Comparison of ENCODE assay signal across 8 mouse cellular contexts in the genomic region with DNA sequence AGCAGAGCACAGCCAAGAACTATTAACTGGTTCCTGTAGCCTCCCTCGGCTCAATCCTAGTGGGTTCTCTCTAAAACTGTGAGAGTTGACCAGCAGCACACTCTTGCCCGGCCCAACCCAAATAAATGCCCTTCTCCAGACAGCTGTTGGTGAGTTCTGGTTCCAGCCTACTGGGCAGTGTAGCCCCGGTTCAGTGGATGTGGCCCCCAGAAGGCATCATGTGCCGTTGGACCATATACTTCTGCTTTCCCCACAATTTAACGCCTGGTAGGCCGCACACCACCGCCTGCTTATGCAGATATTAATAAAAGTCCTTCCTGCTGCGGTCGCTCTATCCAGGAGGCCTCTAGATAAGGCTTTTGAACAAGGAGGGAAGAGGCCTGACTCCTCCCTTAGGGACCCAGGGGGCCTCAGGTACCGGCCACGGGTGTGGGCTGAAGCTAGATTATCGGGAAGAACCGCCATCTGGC. TPM values are rescaled to one million over a fixed set of nuclear protein-coding genes. Genes with fewer than 3 reads are reported as not detected.
DNase-seq lines count a peak whose midpoint lies in the region; ATAC-seq and TF ChIP-seq lines count a peak whose summit lies in the region.

No protein-coding gene starts in this region.

- peak overlapping the region; percentile 68 for H3K4me3 ChIP-seq in heart, embryonic 15.5 days
- peak overlapping the region; percentile 44 for H3K4me3 ChIP-seq in C2C12 (ENCODE audit: insufficient read depth, poor library complexity, severe bottlenecking)
- peak overlapping the region; percentile 58 for H3K4me3 ChIP-seq in hindbrain, embryonic 10.5 days
- H3K4me3 ChIP-seq in liver, embryonic 15.5 days (replicated peaks): peak overlapping the region; percentile 79

- peaks cover 15% of the 10 kb centered on the region for H3K36me3 ChIP-seq in heart, embryonic 15.5 days
- H3K36me3 ChIP-seq in C2C12 (ENCODE audit: control insufficient read depth, insufficient read depth): peaks cover 3% of the 10 kb centered on the region
- H3K36me3 ChIP-seq in hindbrain, embryonic 10.5 days: no peaks in the 10 kb centered on the region
- peaks cover 63% of the 10 kb centered on the region for H3K36me3 ChIP-seq in liver, embryonic 15.5 days (replicated peaks)
- peaks cover 9% of the 10 kb centered on the region for H3K36me3 ChIP-seq in splenic B cell, adult 2 months (ENCODE audit: control insufficient read depth, insufficient read depth, low read length, poor library complexity, severe bottlenecking)

- H3K27me3 ChIP-seq in heart, embryonic 15.5 days: no peaks in the 10 kb centered on the region
- no peaks in the 10 kb centered on the region for H3K27me3 ChIP-seq in C2C12 (ENCODE audit: control insufficient read depth, insufficient read depth, insufficient read length)
- peaks cover 25% of the 10 kb centered on the region for H3K27me3 ChIP-seq in hindbrain, embryonic 10.5 days (ENCODE audit: insufficient read depth, poor library complexity, severe bottlenecking)
- no peaks in the 10 kb centered on the region for H3K27me3 ChIP-seq in liver, embryonic 15.5 days
- no peaks in the 10 kb centered on the region for H3K27me3 ChIP-seq in splenic B cell, adult 2 months (ENCODE audit: control insufficient read depth, insufficient read depth, low read length, poor library complexity, severe bottlenecking)

- peak overlapping the region; percentile 80 for H3K9ac ChIP-seq in heart, embryonic 15.5 days
- peak overlapping the region; percentile 92 for H3K9ac ChIP-seq in liver, embryonic 15.5 days

- peak overlapping the region; percentile 76 for H3ac ChIP-seq in C2C12 (ENCODE audit: control insufficient read depth, insufficient read length, low read depth)

- WGBS in heart, embryonic 15.5 days: 5% methylated on average over 13 of the region's 13 CpGs
- WGBS in hindbrain, embryonic 10.5 days: 34% methylated on average over 13 of the region's 13 CpGs
- 1% methylated on average over 13 of the region's 13 CpGs for WGBS in liver, embryonic 15.5 days (ENCODE audit: insufficient replicate concordance)

- intact Hi-C loops in heart, postnatal 36 days (cut with DNase I): no loop called here

- no peaks in the 10 kb centered on the region for H3K9me3 ChIP-seq in heart, embryonic 15.5 days (replicated peaks)
- H3K9me3 ChIP-seq in hindbrain, embryonic 10.5 days: no peaks in the 10 kb centered on the region
- H3K9me3 ChIP-seq in liver, embryonic 15.5 days (replicated peaks): no peaks in the 10 kb centered on the region

- ATAC-seq in heart, embryonic 15.5 days (replicated peaks; ENCODE audit: insufficient number of reproducible peaks, insufficient read depth, low FRiP score, low read depth): peak; percentile 44
- peak; percentile 34 for ATAC-seq in activated CD4-positive, CD25-positive, alpha-beta regulatory T cell, adult 4 months
- peak; percentile 90 for ATAC-seq in liver, embryonic 15.5 days (ENCODE audit: insufficient read depth)

- H3K79me2 ChIP-seq in C2C12 (ENCODE audit: control insufficient read depth, insufficient read depth): peaks cover 15% of the 10 kb centered on the region

- no peaks in the 10 kb centered on the region for H3K79me3 ChIP-seq in C2C12 (ENCODE audit: low read depth)

- no peak for TF ChIP-seq CTCF in C2C12 (IDR thresholded peaks at IDR 0.05; ENCODE audit: control insufficient read depth, insufficient read depth, insufficient read length)

- H3K4me2 ChIP-seq in heart, embryonic 15.5 days: peak overlapping the region; percentile 66
- peak overlapping the region; percentile 84 for H3K4me2 ChIP-seq in liver, embryonic 15.5 days

- H3K27ac ChIP-seq in heart, embryonic 15.5 days: peak overlapping the region; percentile 97
- H3K27ac ChIP-seq in hindbrain, embryonic 10.5 days: peak overlapping the region; percentile 86
- peak overlapping the region; percentile 100 for H3K27ac ChIP-seq in liver, embryonic 15.5 days (replicated peaks)

- H3K4me1 ChIP-seq in heart, embryonic 15.5 days (replicated peaks): peaks cover 25% of the 10 kb centered on the region
- peaks cover 29% of the 10 kb centered on the region for H3K4me1 ChIP-seq in hindbrain, embryonic 10.5 days (replicated peaks)
- H3K4me1 ChIP-seq in liver, embryonic 15.5 days (replicated peaks): peaks cover 77% of the 10 kb centered on the region

- DNase-seq in heart, postnatal 36 days: no peak
- no peak for DNase-seq in hindbrain, embryonic 10.5 days (ENCODE audit: low spot score)
- peak; percentile 81 for DNase-seq in splenic B cell, adult 2 months (ENCODE audit: low read depth, low spot score)
- no peak for DNase-seq in embryo, embryonic 10 days (ENCODE audit: low spot score)

TF ChIP-seq in C2C12, 6 proteins besides CTCF, POLR2A, EP300 and RAD21:
- TF ChIP-seq FOSL1 (IDR thresholded peaks at IDR 0.05; ENCODE audit: insufficient read depth, low read length, poor library complexity, severe bottlenecking): no peak
- no peak for TF ChIP-seq MYOG (IDR thresholded peaks at IDR 0.05; ENCODE audit: control insufficient read depth, extremely low read depth, insufficient read length)
- no peak for TF ChIP-seq USF1 (IDR thresholded peaks at IDR 0.05; ENCODE audit: low read depth)
- TF ChIP-seq MAX (IDR thresholded peaks at IDR 0.05): no peak
- no peak for TF ChIP-seq CEBPB (IDR thresholded peaks at IDR 0.05; ENCODE audit: low read depth)
- no peak for TF ChIP-seq MYOD1 (IDR thresholded peaks at IDR 0.05; ENCODE audit: control insufficient read depth, insufficient read length, low read depth)

RNA-seq across cellular contexts. Expression of a gene that starts 1.0 kb away (rescaled TPM):
- polyA plus RNA-seq in heart, embryonic 15.5 days (2015; fragmentation: Nextera tagmentation; extraction: Ambion mirVana): 123 and 142 TPM in 2 replicates
- 10 to 100 TPM; 75.7 to 81.5 TPM for total RNA-seq in heart, postnatal 36 days (2021)
- polyA plus RNA-seq in C2C12 (2012; fragmentation: generic; extraction: Trizol): 147 TPM
- polyA plus RNA-seq in activated CD4-positive, CD25-positive, alpha-beta regulatory T cell, adult 4 months (2017; shearing (Covaris generic)): 100 to 1,000 TPM; 382 to 404 TPM
- polyA plus RNA-seq in hindbrain, embryonic 10.5 days (2016; fragmentation: Nextera tagmentation; extraction: Ambion mirVana): 40.7 and 43.5 TPM in 2 replicates
- 239 and 242 TPM in 2 replicates for polyA plus RNA-seq in liver, embryonic 15.5 days (2015; fragmentation: Nextera tagmentation; extraction: Ambion mirVana)

RNA-seq across cellular contexts. Expression of a gene that starts 9.2 kb away (rescaled TPM):
- 43.2 and 46.1 TPM in 2 replicates for polyA plus RNA-seq in heart, embryonic 15.5 days (2015; fragmentation: Nextera tagmentation; extraction: Ambion mirVana)
- total RNA-seq in heart, postnatal 36 days (2021): 10 to 100 TPM; 67.4 to 72.6 TPM
- 91.3 TPM for polyA plus RNA-seq in C2C12 (2012; fragmentation: generic; extraction: Trizol)
- polyA plus RNA-seq in activated CD4-positive, CD25-positive, alpha-beta regulatory T cell, adult 4 months (2017; shearing (Covaris generic)): 10 to 100 TPM; 62.3 to 81.8 TPM
- polyA plus RNA-seq in hindbrain, embryonic 10.5 days (2016; fragmentation: Nextera tagmentation; extraction: Ambion mirVana): 13.6 and 15.8 TPM in 2 replicates
- polyA plus RNA-seq in liver, embryonic 15.5 days (2015; fragmentation: Nextera tagmentation; extraction: Ambion mirVana): 66.2 and 67.1 TPM in 2 replicates

RNA-seq across cellular contexts. Expression of a gene that starts 22.8 kb away (rescaled TPM):
- 76.8 and 86.0 TPM in 2 replicates for polyA plus RNA-seq in heart, embryonic 15.5 days (2015; fragmentation: Nextera tagmentation; extraction: Ambion mirVana)
- total RNA-seq in heart, postnatal 36 days (2021): 10 to 100 TPM; 42.8 to 47.6 TPM
- 108 TPM for polyA plus RNA-seq in C2C12 (2012; fragmentation: generic; extraction: Trizol)
- polyA plus RNA-seq in activated CD4-positive, CD25-positive, alpha-beta regulatory T cell, adult 4 months (2017; shearing (Covaris generic)): 100 to 1,000 TPM; 110 TPM
- polyA plus RNA-seq in hindbrain, embryonic 10.5 days (2016; fragmentation: Nextera tagmentation; extraction: Ambion mirVana): 110 and 114 TPM in 2 replicates
- 82.5 and 88.5 TPM in 2 replicates for polyA plus RNA-seq in liver, embryonic 15.5 days (2015; fragmentation: Nextera tagmentation; extraction: Ambion mirVana)

RNA-seq across cellular contexts. Expression of a gene that starts 24.6 kb away (rescaled TPM):
- 27.7 and 32.1 TPM in 2 replicates for polyA plus RNA-seq in heart, embryonic 15.5 days (2015; fragmentation: Nextera tagmentation; extraction: Ambion mirVana)
- total RNA-seq in heart, postnatal 36 days (2021): 10 to 100 TPM; 31.1 to 31.7 TPM
- polyA plus RNA-seq in C2C12 (2012; fragmentation: generic; extraction: Trizol): 12.2 TPM
- polyA plus RNA-seq in activated CD4-positive, CD25-positive, alpha-beta regulatory T cell, adult 4 months (2017; shearing (Covaris generic)): 1 to 10 TPM; 8.0 to 8.1 TPM
- polyA plus RNA-seq in hindbrain, embryonic 10.5 days (2016; fragmentation: Nextera tagmentation; extraction: Ambion mirVana): 18.5 and 19.6 TPM in 2 replicates
- polyA plus RNA-seq in liver, embryonic 15.5 days (2015; fragmentation: Nextera tagmentation; extraction: Ambion mirVana): 27.5 and 29.8 TPM in 2 replicates

RNA-seq across cellular contexts. Expression of a gene that starts 34.3 kb away (rescaled TPM):
- polyA plus RNA-seq in heart, embryonic 15.5 days (2015; fragmentation: Nextera tagmentation; extraction: Ambion mirVana): 11.1 and 12.8 TPM in 2 replicates
- total RNA-seq in heart, postnatal 36 days (2021): 10 to 100 TPM; 19.3 to 22.6 TPM
- 25.2 TPM for polyA plus RNA-seq in C2C12 (2012; fragmentation: generic; extraction: Trizol)
- polyA plus RNA-seq in activated CD4-positive, CD25-positive, alpha-beta regulatory T cell, adult 4 months (2017; shearing (Covaris generic)): under 1 TPM in 1 of 2 experiments, not detected in 1; 0.45 TPM
- polyA plus RNA-seq in hindbrain, embryonic 10.5 days (2016; fragmentation: Nextera tagmentation; extraction: Ambion mirVana): 5.7 and 7.0 TPM in 2 replicates
- 52.0 and 62.6 TPM in 2 replicates for polyA plus RNA-seq in liver, embryonic 15.5 days (2015; fragmentation: Nextera tagmentation; extraction: Ambion mirVana)

Comparison
In these comparisons a context has a peak if more than half of its experiments do, and no peak if none do; other contexts are left out.
1. ATAC-seq: peak in every context shown above with its lines; median percentile 90 in liver, embryonic 15.5 days; 44 in heart, embryonic 15.5 days; 34 in activated CD4-positive, CD25-positive, alpha-beta regulatory T cell, adult 4 months.